Mouse (Mus musculus): ENCODE results near the gene Cpz. TPM values are rescaled to one million over a fixed set of nuclear protein-coding genes. Genes with fewer than 3 reads are reported as not detected.
A peak's percentile ranks its signal among the peaks of the same experiment; 100 is the strongest.

Cpz gene
- polyA plus RNA-seq, 1 experiment from 2014 or later, result 6.4 TPM

- WGBS, result 74% methylated on average over 7 of the region's 7 CpGs
- Histone ChIP-seq H3K27ac (ENCODE audit: low read depth, low read length) (no peak overlapping the region), H3K9ac (ENCODE audit: low read depth, low read length) (no peak overlapping the region), H3K36me3 (ENCODE audit: control insufficient read depth, insufficient read depth, low read length) (no peaks in the 10 kb centered on the region), H3K9me3 (ENCODE audit: control insufficient read depth, low read length) (no peaks in the 10 kb centered on the region), H3K4me3 (ENCODE audit: low read depth, low read length) (no peak overlapping the region), H3K27me3 (ENCODE audit: control insufficient read depth, insufficient read depth, low read length) (peaks cover 2% of the 10 kb centered on the region; the same call in 1 of the 2 replicates), H3K4me2 (replicated peaks; ENCODE audit: low read depth, low read length) (no peak overlapping the region), H3K4me1 (replicated peaks; ENCODE audit: control insufficient read depth, insufficient read depth, low read length) (no peaks in the 10 kb centered on the region)
- ATAC-seq (ENCODE audit: low FRiP score) (no peak), DNase-seq (ENCODE audit: low spot score) (no peak)
Measured at GRCm38 (mm10) chr5:35505016-35505415, 20.5 kb downstream of the Cpz start.

- Histone ChIP-seq H3K27me3 (ENCODE audit: control insufficient read depth, insufficient read depth, low read length) (no peaks in the 10 kb centered on the region), H3K9ac (ENCODE audit: low read depth, low read length) (no peak overlapping the region), H3K36me3 (ENCODE audit: control insufficient read depth, insufficient read depth, low read length) (no peaks in the 10 kb centered on the region), H3K27ac (ENCODE audit: low read depth, low read length) (no peak overlapping the region), H3K4me2 (replicated peaks; ENCODE audit: low read depth, low read length) (no peak overlapping the region), H3K4me3 (ENCODE audit: low read depth, low read length) (no peak overlapping the region), H3K9me3 (ENCODE audit: control insufficient read depth, low read length) (no peaks in the 10 kb centered on the region), H3K4me1 (replicated peaks; ENCODE audit: control insufficient read depth, insufficient read depth, low read length) (peaks cover 11% of the 10 kb centered on the region; the same call in 1 of the 2 replicates)
- WGBS, result 38% methylated on average over 7 of the region's 7 CpGs
- ATAC-seq (ENCODE audit: low FRiP score), result no peak
- DNase-seq (ENCODE audit: low spot score), result no peak
Measured at GRCm38 (mm10) chr5:35497344-35497743, 28.2 kb downstream of the Cpz start.

DNA sequence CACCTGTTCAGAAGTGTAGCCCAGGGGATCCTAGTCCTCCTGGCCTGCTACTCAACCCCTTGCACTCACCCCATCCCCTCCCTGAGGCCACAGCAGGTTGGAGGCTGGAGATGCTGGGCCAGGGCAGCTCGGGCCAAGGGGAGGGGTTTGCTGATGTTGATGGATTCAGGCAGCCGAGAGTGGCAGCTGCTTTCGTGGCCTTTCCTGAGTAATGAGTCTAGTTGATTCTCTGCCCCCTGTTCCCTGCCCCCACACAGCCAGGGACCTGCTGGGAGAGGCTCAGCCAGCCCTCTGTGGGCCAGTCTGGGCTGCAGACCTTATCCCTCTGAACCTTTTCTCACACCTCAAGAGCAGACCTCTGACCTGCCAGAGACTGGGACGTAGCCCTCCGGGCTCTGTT lies 29.5 kb downstream of the Cpz start:
- no peaks in the 10 kb centered on the region for H3K9me3 ChIP-seq (ENCODE audit: control insufficient read depth, low read length)
- no peak overlapping the region for H3K27ac ChIP-seq (ENCODE audit: low read depth, low read length)
- H3K4me2 ChIP-seq (replicated peaks; ENCODE audit: low read depth, low read length), result no peak overlapping the region
- H3K4me1 ChIP-seq (replicated peaks; ENCODE audit: control insufficient read depth, insufficient read depth, low read length), result peaks cover 11% of the 10 kb centered on the region; the same call in 1 of the 2 replicates
- H3K9ac ChIP-seq (ENCODE audit: low read depth, low read length), result no peak overlapping the region
- ATAC-seq (ENCODE audit: low FRiP score) (no peak), DNase-seq (ENCODE audit: low spot score) (peak; percentile 9)
- WGBS, result 6% methylated on average over 5 of the region's 5 CpGs
- H3K4me3 ChIP-seq (ENCODE audit: low read depth, low read length), result no peak overlapping the region
- no peaks in the 10 kb centered on the region for H3K36me3 ChIP-seq (ENCODE audit: control insufficient read depth, insufficient read depth, low read length)
- H3K27me3 ChIP-seq (ENCODE audit: control insufficient read depth, insufficient read depth, low read length), result no peaks in the 10 kb centered on the region

DNA sequence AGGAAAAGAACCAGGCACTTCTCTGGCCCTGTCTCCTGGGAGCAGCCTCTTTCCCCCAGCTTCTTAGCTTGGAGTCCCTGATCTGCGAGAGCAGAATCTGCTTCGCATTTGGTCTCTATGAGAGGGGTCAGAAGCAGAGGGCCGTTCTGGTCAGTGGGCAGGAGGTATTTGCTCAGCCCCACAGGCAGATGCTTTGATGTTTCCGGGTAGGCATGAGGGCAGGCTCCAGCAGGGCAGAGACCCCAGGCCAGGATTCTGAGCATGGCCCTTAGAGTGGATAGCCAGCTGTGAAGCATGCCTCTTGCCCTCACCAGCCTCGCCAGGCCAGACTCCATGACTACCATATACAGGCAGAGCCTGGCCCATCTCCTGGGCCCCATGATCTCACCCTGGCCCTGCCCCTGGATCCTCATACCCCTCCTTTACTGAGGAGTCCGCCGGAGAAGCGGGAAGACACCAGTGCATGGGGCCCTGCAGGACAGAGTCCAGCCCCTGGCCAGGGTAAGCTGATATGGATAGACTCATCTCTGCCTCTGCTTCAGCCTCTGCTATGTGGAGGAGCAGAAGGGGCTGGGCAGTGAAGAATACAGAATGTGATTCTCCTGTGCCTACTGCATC lies 30.6 kb downstream of the Cpz start:
- H3K4me2 ChIP-seq (replicated peaks; ENCODE audit: low read depth, low read length), result no peak overlapping the region
- no peak for DNase-seq (ENCODE audit: low spot score)
- no peak for ATAC-seq (ENCODE audit: low FRiP score)
- H3K27ac ChIP-seq (ENCODE audit: low read depth, low read length), result no peak overlapping the region
- no peak overlapping the region for H3K4me3 ChIP-seq (ENCODE audit: low read depth, low read length)
- 31% methylated on average over 8 of the region's 8 CpGs for WGBS
- H3K4me1 ChIP-seq (replicated peaks; ENCODE audit: control insufficient read depth, insufficient read depth, low read length), result peaks cover 11% of the 10 kb centered on the region; the same call in 1 of the 2 replicates
- H3K36me3 ChIP-seq (ENCODE audit: control insufficient read depth, insufficient read depth, low read length), result no peaks in the 10 kb centered on the region
- no peaks in the 10 kb centered on the region for H3K27me3 ChIP-seq (ENCODE audit: control insufficient read depth, insufficient read depth, low read length)
- no peaks in the 10 kb centered on the region for H3K9me3 ChIP-seq (ENCODE audit: control insufficient read depth, low read length)
- H3K9ac ChIP-seq (ENCODE audit: low read depth, low read length), result no peak overlapping the region

GRCm38 (mm10) chr5:35493770-35494169 lies 31.7 kb downstream of the Cpz start:
- no peak overlapping the region for H3K9ac ChIP-seq (ENCODE audit: low read depth, low read length)
- H3K9me3 ChIP-seq (ENCODE audit: control insufficient read depth, low read length), result no peaks in the 10 kb centered on the region
- 87% methylated on average over 12 of the region's 12 CpGs for WGBS
- no peak for DNase-seq (ENCODE audit: low spot score)
- H3K27ac ChIP-seq (ENCODE audit: low read depth, low read length), result no peak overlapping the region
- H3K4me2 ChIP-seq (replicated peaks; ENCODE audit: low read depth, low read length), result no peak overlapping the region
- H3K4me3 ChIP-seq (ENCODE audit: low read depth, low read length), result no peak overlapping the region
- H3K36me3 ChIP-seq (ENCODE audit: control insufficient read depth, insufficient read depth, low read length), result no peaks in the 10 kb centered on the region
- peaks cover 11% of the 10 kb centered on the region; the same call in 1 of the 2 replicates for H3K4me1 ChIP-seq (replicated peaks; ENCODE audit: control insufficient read depth, insufficient read depth, low read length)
- ATAC-seq (ENCODE audit: low FRiP score), result no peak
- no peaks in the 10 kb centered on the region for H3K27me3 ChIP-seq (ENCODE audit: control insufficient read depth, insufficient read depth, low read length)

- Histone ChIP-seq H3K4me3 (ENCODE audit: low read depth, low read length) (no peak overlapping the region), H3K4me2 (replicated peaks; ENCODE audit: low read depth, low read length) (no peak overlapping the region), H3K27me3 (ENCODE audit: control insufficient read depth, insufficient read depth, low read length) (no peaks in the 10 kb centered on the region; the same call in 1 of the 2 replicates), H3K9me3 (ENCODE audit: control insufficient read depth, low read length) (no peaks in the 10 kb centered on the region), H3K36me3 (ENCODE audit: control insufficient read depth, insufficient read depth, low read length) (no peaks in the 10 kb centered on the region), H3K4me1 (replicated peaks; ENCODE audit: control insufficient read depth, insufficient read depth, low read length) (no peaks in the 10 kb centered on the region; the same call in 1 of the 2 replicates), H3K9ac (ENCODE audit: low read depth, low read length) (no peak overlapping the region), H3K27ac (ENCODE audit: low read depth, low read length) (no peak overlapping the region)
- DNase-seq (ENCODE audit: low spot score) (peak; percentile 38), ATAC-seq (ENCODE audit: low FRiP score) (no peak)
- 41% methylated on average over 4 of the region's 4 CpGs for WGBS
Measured at GRCm38 (mm10) chr5:35479521-35479920, 46.0 kb downstream of the Cpz start.

- Histone ChIP-seq H3K4me3 (ENCODE audit: low read depth, low read length) (no peak overlapping the region), H3K27me3 (ENCODE audit: control insufficient read depth, insufficient read depth, low read length) (peaks cover 4% of the 10 kb centered on the region; the same call in 1 of the 2 replicates), H3K27ac (ENCODE audit: low read depth, low read length) (no peak overlapping the region), H3K4me2 (replicated peaks; ENCODE audit: low read depth, low read length) (no peak overlapping the region), H3K36me3 (ENCODE audit: control insufficient read depth, insufficient read depth, low read length) (no peaks in the 10 kb centered on the region), H3K9ac (ENCODE audit: low read depth, low read length) (no peak overlapping the region), H3K4me1 (replicated peaks; ENCODE audit: control insufficient read depth, insufficient read depth, low read length) (no peaks in the 10 kb centered on the region; the same call in 1 of the 2 replicates), H3K9me3 (ENCODE audit: control insufficient read depth, low read length) (no peaks in the 10 kb centered on the region)
- DNase-seq (ENCODE audit: low spot score), result peak; percentile 45
- WGBS, result 44% methylated on average over 6 of the region's 6 CpGs
- no peak for ATAC-seq (ENCODE audit: low FRiP score)
Measured at GRCm38 (mm10) chr5:35475236-35475635, 50.3 kb downstream of the Cpz start.

DNA sequence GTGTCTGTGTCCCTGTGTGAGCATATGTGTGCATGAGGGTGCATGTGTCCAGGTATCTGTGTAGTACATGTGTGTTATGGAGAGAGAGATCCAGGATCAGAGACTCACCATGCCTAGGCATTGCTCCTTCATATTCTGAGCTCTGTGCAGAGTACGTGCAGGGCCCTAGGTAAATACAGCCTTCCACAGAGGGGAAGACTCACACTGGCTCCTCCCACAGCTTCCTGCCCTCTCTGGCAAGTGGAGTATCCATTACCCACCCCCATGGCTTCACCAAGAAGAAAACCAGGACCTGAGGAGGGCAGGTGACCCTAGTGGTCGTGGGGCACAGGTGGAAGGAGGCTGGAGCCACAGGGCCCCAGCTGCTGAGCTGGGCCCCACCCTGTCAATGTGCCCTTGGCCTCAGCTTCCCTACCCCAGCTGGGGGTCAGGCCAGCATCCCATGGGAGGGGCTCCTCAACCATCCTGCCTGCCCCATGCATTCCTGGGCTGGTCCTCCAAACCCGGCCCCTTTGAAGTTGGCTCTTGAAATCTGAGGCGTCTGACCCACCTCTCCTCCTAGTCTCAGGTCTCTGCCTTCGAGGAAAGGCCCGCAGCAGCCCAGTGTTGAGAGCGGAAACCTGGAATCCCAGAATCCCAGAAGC lies 54.5 kb downstream of the Cpz start:
- DNase-seq (ENCODE audit: low spot score) (no peak), ATAC-seq (ENCODE audit: low FRiP score) (no peak)
- no peaks in the 10 kb centered on the region for H3K4me1 ChIP-seq (replicated peaks; ENCODE audit: control insufficient read depth, insufficient read depth, low read length)
- H3K27ac ChIP-seq (ENCODE audit: low read depth, low read length), result no peak overlapping the region
- H3K4me3 ChIP-seq (ENCODE audit: low read depth, low read length), result no peak overlapping the region
- H3K9me3 ChIP-seq (ENCODE audit: control insufficient read depth, low read length), result no peaks in the 10 kb centered on the region
- 42% methylated on average over 7 of the region's 7 CpGs for WGBS
- peaks cover 7% of the 10 kb centered on the region; the same call in 1 of the 2 replicates for H3K27me3 ChIP-seq (ENCODE audit: control insufficient read depth, insufficient read depth, low read length)
- H3K4me2 ChIP-seq (replicated peaks; ENCODE audit: low read depth, low read length), result no peak overlapping the region
- no peak overlapping the region for H3K9ac ChIP-seq (ENCODE audit: low read depth, low read length)
- no peaks in the 10 kb centered on the region for H3K36me3 ChIP-seq (ENCODE audit: control insufficient read depth, insufficient read depth, low read length)

All from hindbrain, embryonic 11.5 days (tissue).